Comparison of ENCODE assay signal across 19 mouse cellular contexts in genomic region chr8:11233009-11233408, GRCm38 (mm10).
"Had no signal": no experiment of that assay in that cellular context is flagged by ENCODE, and none has a peak within 500 bp of the region (broad histone marks: within the 10 kb centered on the region; RNA-seq: fewer than 3 reads in every experiment).

No protein-coding gene starts in this region.

- H3K4me3 ChIP-seq: limb, embryonic 12.5 days; limb, embryonic 15.5 days; midbrain, embryonic 12.5 days; midbrain, embryonic 15.5 days; neural tube, embryonic 12.5 days; neural tube, embryonic 15.5 days; stomach, embryonic 15.5 days had no signal

- H3K27me3 ChIP-seq: limb, embryonic 12.5 days; limb, embryonic 15.5 days; midbrain, embryonic 12.5 days; midbrain, embryonic 15.5 days; neural tube, embryonic 12.5 days; neural tube, embryonic 15.5 days; stomach, embryonic 15.5 days had no signal

- DNase-seq: left cerebral cortex, postnatal 4 days; liver, postnatal 0 days; lung, embryonic 14.5 days; retina, postnatal 1 day; right cerebral cortex, postnatal 25 days; spleen, adult 18-20 months; thymus, postnatal 25 days had no signal

- H3K27ac ChIP-seq: limb, embryonic 12.5 days; limb, embryonic 15.5 days; liver, embryonic 14.5 days; macrophage; midbrain, embryonic 12.5 days; midbrain, embryonic 15.5 days; neural tube, embryonic 12.5 days; neural tube, embryonic 15.5 days; stomach, embryonic 15.5 days had no signal

- H3K9me3 ChIP-seq: limb, embryonic 12.5 days; limb, embryonic 15.5 days; midbrain, embryonic 12.5 days; midbrain, embryonic 15.5 days; neural tube, embryonic 12.5 days; neural tube, embryonic 15.5 days; stomach, embryonic 15.5 days had no signal

- H3K4me1 ChIP-seq: limb, embryonic 15.5 days; midbrain, embryonic 12.5 days; neural tube, embryonic 12.5 days; stomach, embryonic 15.5 days had no signal

- H3K36me3 ChIP-seq: midbrain, embryonic 12.5 days; midbrain, embryonic 15.5 days; neural tube, embryonic 12.5 days; neural tube, embryonic 15.5 days had no signal

- ATAC-seq: intestine, postnatal 0 days; liver, postnatal 0 days; lung, postnatal 0 days; midbrain, embryonic 15.5 days had no signal

- H3K4me2 ChIP-seq: limb, embryonic 12.5 days; limb, embryonic 15.5 days; liver, embryonic 11.5 days; lung, embryonic 14.5 days; midbrain, embryonic 12.5 days; midbrain, embryonic 15.5 days; neural tube, embryonic 12.5 days; neural tube, embryonic 15.5 days; stomach, embryonic 15.5 days had no signal

- H3K9ac ChIP-seq: limb, embryonic 12.5 days; limb, embryonic 15.5 days; liver, embryonic 14.5 days; liver, postnatal 0 days; lung, embryonic 14.5 days; midbrain, embryonic 12.5 days; midbrain, embryonic 15.5 days; neural tube, embryonic 12.5 days; neural tube, embryonic 15.5 days; stomach, embryonic 15.5 days had no signal
